Mouse (Mus musculus): Measurements from ENCODE around the gene Gm5134. TPM values are rescaled to one million over a fixed set of nuclear protein-coding genes. Genes with fewer than 3 reads are reported as not detected.
A peak's percentile ranks its signal among the peaks of the same experiment; 100 is the strongest.

Gene Gm5134
- polyA plus RNA-seq, 1 experiment from 2014 or later: not detected

DNA sequence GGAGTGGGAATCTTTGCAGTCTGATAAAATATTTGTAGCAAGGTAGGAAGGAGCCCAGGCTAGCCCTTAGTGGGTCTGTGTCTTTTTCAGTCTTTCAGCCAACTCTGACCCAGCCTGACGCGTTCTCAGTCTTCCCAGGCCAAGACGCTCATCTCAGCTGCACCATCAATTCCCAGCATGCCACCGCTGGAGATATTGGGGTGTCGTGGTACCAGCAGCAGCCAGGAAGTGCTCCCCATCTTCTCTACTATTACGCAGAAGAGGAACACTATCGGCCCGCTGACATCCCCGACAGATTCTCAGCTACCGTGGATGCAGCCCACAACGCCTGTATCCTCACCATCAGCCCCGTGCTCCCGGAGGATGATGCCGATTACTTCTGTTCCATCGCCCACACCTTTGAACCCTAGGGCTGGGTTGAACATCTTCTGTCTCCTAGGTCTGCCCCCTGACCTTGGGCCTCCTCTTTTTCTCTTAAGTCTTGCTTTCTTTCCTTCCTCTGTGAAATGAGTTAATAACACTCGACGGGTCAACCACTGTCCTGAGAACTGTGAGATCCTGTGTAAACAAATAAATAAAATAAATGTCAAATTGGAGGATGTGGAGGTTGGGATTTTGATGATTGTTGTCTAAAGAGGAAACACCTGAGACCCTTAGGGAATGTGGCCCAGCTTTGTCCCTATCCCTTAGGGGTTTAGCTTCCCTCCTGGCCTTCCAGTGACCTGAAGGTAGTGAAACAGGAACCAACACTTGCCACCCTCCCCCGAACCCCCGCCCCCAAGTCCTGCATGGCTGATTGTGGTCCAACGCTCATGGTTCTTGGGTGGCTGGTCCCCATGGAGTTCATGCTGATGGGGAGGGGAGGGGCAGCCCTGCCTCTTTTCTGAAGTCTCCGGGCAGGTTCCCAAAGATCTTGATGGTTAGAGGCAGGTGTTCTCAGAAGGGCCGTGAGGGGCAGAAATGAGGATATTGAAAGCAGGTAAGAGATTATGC, 5.0 kb upstream of the Gm5134 start:
- Histone ChIP-seq H3K27ac (ENCODE audit: low read length) (no peak overlapping the region), H3K9me3 (ENCODE audit: low read length) (no peaks in the 10 kb centered on the region), H3K27me3 (replicated peaks; ENCODE audit: insufficient read depth, low read length) (no peaks in the 10 kb centered on the region), H3K9ac (replicated peaks; ENCODE audit: low read depth) (no peak overlapping the region), H3K4me2 (replicated peaks; ENCODE audit: low read depth, low read length) (no peak overlapping the region), H3K4me3 (ENCODE audit: low read depth, low read length) (no peak overlapping the region), H3K36me3 (ENCODE audit: insufficient read depth, low read length) (no peaks in the 10 kb centered on the region), H3K4me1 (ENCODE audit: insufficient read depth, low read depth, low read length) (0 out of 2 replicates have a peak, but pooled peaks cover 3% of the 10 kb centered on the region)
- 73% methylated on average over 22 of the region's 22 CpGs for WGBS
- no peak for DNase-seq (ENCODE audit: low spot score)
- TF ChIP-seq EP300 (IDR thresholded peaks at IDR 0.05): no peak
- TF ChIP-seq CTCF (IDR thresholded peaks at IDR 0.05): no peak
- ATAC-seq: no peak

DNA sequence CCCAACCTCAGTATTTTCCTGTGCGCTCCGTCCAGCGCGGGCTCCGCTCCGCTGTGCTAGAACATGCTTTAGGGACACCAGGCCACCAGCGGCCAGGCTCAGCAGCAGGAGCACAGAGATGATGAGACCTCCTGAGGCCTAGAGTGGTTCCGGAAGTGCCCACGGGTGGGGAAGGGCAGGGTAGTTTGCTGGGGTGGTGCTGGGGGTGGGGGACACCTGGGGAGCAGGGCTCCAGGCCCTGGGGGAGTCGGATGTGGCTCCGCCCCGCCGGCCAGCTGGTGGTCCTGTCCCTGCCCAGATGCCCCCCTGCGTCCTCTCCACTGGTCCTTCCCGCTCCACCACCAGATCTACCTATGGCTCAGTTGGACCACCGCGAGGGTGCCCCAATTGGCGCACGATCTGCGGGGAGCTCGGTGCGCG, 3.5 kb upstream of the Gm5134 start:
- 2% methylated on average over 19 of the region's 23 CpGs for WGBS
- Histone ChIP-seq H3K36me3 (ENCODE audit: insufficient read depth, low read length) (no peaks in the 10 kb centered on the region), H3K9me3 (ENCODE audit: low read length) (no peaks in the 10 kb centered on the region), H3K4me2 (replicated peaks; ENCODE audit: low read depth, low read length) (peak overlapping the region; percentile 80), H3K4me1 (ENCODE audit: insufficient read depth, low read depth, low read length) (0 out of 2 replicates have a peak, but pooled peaks cover 3% of the 10 kb centered on the region), H3K4me3 (ENCODE audit: low read depth, low read length) (peak overlapping the region; percentile 34), H3K27ac (ENCODE audit: low read length) (no peak overlapping the region), H3K27me3 (replicated peaks; ENCODE audit: insufficient read depth, low read length) (no peaks in the 10 kb centered on the region), H3K9ac (replicated peaks; ENCODE audit: low read depth) (peak overlapping the region; percentile 41; the same call in 1 of the 2 replicates)
- ATAC-seq (peak; percentile 58), DNase-seq (ENCODE audit: low spot score) (peak; percentile 55)
- no peak for TF ChIP-seq EP300 (IDR thresholded peaks at IDR 0.05)
- TF ChIP-seq CTCF (IDR thresholded peaks at IDR 0.05): no peak

DNA sequence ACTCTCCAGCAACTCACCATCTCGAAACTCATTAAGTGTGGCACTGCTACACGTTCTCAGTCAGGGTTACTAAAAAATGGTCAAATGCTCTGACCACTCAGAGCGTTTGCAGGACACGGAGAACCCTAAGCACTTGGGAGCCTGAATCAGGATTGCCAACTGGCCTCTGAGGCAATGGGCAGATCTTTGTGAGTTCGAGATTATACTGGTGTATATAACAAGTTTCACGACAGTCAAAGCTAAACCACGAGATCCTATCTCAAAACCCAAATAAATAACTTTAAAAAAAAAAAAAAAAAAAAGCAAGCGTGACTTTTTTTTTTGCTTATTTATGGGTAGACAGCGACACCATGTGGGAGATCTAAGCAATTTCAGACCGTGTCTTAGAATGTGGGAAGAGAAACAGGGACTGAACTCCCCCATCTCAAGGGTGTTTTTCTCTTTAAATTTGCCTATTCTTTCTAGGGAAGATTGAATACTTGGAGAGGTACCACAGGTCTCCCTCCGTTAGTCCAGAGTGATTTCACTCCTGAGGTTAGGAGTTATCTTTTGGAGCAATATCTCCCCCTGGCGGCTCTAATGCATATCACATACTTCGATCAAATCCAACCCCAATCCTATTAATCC, 2.8 kb upstream of the Gm5134 start:
- TF ChIP-seq CTCF (IDR thresholded peaks at IDR 0.05) (peak; percentile 73), EP300 (IDR thresholded peaks at IDR 0.05) (no peak)
- no peak overlapping the region for H3K27ac ChIP-seq (ENCODE audit: low read length)
- H3K9me3 ChIP-seq (ENCODE audit: low read length): no peaks in the 10 kb centered on the region
- no peaks in the 10 kb centered on the region for H3K27me3 ChIP-seq (replicated peaks; ENCODE audit: insufficient read depth, low read length)
- ATAC-seq (peak; percentile 25), DNase-seq (ENCODE audit: low spot score) (peak; percentile 67)
- H3K4me1 ChIP-seq (ENCODE audit: insufficient read depth, low read depth, low read length): 0 out of 2 replicates have a peak, but pooled peaks cover 3% of the 10 kb centered on the region
- H3K4me2 ChIP-seq (replicated peaks; ENCODE audit: low read depth, low read length): peak overlapping the region; percentile 80
- peak overlapping the region; percentile 34 for H3K4me3 ChIP-seq (ENCODE audit: low read depth, low read length)
- H3K9ac ChIP-seq (replicated peaks; ENCODE audit: low read depth): peak overlapping the region; percentile 41; the same call in 1 of the 2 replicates
- 4% methylated on average over 13 of the region's 13 CpGs for WGBS
- H3K36me3 ChIP-seq (ENCODE audit: insufficient read depth, low read length): no peaks in the 10 kb centered on the region

DNA sequence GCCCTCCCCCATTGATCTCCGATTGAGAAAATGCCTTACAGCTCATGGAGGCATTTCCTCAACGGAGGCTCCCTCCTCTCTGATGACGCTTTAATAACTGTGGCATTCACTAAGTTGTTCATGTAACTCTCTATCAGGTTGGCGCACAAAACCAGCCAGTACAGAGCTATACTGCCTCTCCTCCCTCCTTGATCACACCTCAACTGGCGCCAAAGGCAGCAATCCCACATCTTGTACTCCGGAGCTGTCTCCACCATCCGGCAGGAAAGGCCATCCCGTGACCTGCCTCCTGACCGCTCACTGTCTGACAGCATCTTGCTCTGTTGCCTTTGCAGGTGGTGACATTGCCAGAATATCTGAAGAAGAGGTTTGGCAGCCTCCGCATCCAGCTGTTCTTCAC, 19.5 kb downstream of the Gm5134 start:
- no peak overlapping the region for H3K27ac ChIP-seq (ENCODE audit: low read length)
- H3K36me3 ChIP-seq (ENCODE audit: insufficient read depth, low read length): no peaks in the 10 kb centered on the region
- ATAC-seq (no peak), DNase-seq (ENCODE audit: low spot score) (no peak)
- TF ChIP-seq EP300 (IDR thresholded peaks at IDR 0.05): no peak
- no peak for TF ChIP-seq CTCF (IDR thresholded peaks at IDR 0.05)
- H3K27me3 ChIP-seq (replicated peaks; ENCODE audit: insufficient read depth, low read length): no peaks in the 10 kb centered on the region
- H3K9ac ChIP-seq (replicated peaks; ENCODE audit: low read depth): no peak overlapping the region
- no peaks in the 10 kb centered on the region for H3K4me1 ChIP-seq (ENCODE audit: insufficient read depth, low read depth, low read length)
- no peaks in the 10 kb centered on the region for H3K9me3 ChIP-seq (ENCODE audit: low read length)
- H3K4me3 ChIP-seq (ENCODE audit: low read depth, low read length): no peak overlapping the region
- H3K4me2 ChIP-seq (replicated peaks; ENCODE audit: low read depth, low read length): no peak overlapping the region
- WGBS: 83% methylated on average over 10 of the region's 10 CpGs

DNA sequence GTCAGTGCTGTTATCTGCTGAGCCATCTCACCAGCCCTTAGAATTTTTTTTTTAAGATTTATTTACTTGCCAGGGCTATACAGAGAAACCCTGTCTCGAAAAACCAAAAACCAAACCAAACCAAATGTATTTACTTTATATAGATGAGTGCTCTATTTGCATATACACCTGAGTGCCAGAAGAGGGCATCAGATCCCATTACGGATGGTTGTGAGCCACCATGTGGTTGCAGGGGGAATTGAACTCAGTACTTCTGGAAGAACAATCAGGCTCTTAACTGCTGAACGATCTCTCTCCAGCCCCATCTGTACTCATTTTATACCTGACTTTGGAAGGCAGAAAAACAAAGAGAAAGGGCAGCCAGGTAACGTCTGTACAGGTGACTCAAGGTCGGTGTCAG, 20.9 kb downstream of the Gm5134 start:
- ATAC-seq: no peak
- whole genome bisulfite sequencing: 66% methylated on average over 5 of the region's 5 CpGs

More for the DNA sequence above, 20.9 kb downstream of the Gm5134 start:
- DNase-seq (ENCODE audit: low spot score): peak; percentile 9
- Histone ChIP-seq H3K4me2 (replicated peaks; ENCODE audit: low read depth, low read length) (no peak overlapping the region), H3K27ac (ENCODE audit: low read length) (no peak overlapping the region), H3K4me1 (ENCODE audit: insufficient read depth, low read depth, low read length) (no peaks in the 10 kb centered on the region), H3K36me3 (ENCODE audit: insufficient read depth, low read length) (no peaks in the 10 kb centered on the region), H3K4me3 (ENCODE audit: low read depth, low read length) (no peak overlapping the region), H3K9ac (replicated peaks; ENCODE audit: low read depth) (no peak overlapping the region), H3K9me3 (ENCODE audit: low read length) (no peaks in the 10 kb centered on the region), H3K27me3 (replicated peaks; ENCODE audit: insufficient read depth, low read length) (no peaks in the 10 kb centered on the region)
- TF ChIP-seq EP300 (IDR thresholded peaks at IDR 0.05): no peak
- peak; percentile 75 for TF ChIP-seq CTCF (IDR thresholded peaks at IDR 0.05)

Data from lung, postnatal 0 days (tissue).